Mouse (Mus musculus) NIH3T3 (cell line): ENCODE data around the gene Gpd1l.
A peak's percentile ranks its signal among the peaks of the same experiment; 100 is the strongest.

Source experiments
- DNase-seq: peaks from one replicate; pipeline ENCODE4 v3.0.0-alpha.2; 2012; ENCODE audit warnings: low read depth

Gene Gpd1l

DNA sequence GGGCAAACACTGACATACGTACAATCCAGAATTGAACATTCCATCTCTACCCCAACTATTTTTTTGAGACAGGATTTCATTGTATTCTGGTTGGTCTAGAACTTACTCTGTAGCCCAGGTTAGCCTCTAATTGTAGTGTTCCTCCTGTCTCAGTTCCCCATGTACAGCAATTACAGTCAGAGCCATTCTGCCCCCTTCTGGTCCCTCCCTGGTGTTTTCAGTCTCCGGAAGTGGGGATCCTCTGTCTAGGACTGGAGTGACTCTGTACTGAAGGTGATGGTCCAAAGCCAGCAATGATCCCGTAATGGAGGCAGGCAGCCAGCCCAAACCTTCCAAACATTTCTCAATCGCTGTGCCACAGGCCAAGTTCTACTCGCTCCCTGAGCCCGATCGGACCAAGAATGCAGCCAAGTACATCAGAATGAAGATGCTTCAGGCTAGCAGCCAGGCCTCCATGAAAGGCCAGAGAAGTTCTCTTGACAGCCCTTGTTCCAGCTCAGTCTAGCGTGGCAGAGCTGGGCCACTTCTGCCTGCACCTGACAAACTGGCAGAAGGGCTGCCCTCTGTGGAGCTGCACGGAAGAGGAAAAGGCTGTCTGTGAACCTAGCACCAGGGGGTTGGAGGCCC is 3.2 kb downstream of the Gpd1l start:
- peak; percentile 90 for DNase-seq

DNA sequence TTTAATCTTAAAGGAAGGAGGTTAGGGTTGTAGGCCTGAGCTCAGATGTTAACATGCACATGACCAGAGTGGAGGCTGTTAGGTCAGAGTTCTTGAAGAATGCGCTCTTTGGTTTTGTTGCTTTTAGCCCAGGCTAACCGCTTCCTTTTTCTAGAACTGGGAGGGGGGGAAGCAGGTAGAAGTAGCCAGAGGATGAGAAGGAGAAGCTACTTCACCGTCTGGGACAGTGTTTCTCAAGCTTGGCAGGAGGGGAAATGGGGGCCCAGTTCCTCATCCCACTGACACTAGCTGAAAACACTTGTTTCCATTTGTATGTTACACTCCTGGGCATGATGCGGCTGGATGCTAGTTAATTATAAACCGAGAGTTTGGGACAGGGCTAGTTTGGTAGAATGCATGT is 8.2 kb downstream of the Gpd1l start:
- no peak for DNase-seq

DNA sequence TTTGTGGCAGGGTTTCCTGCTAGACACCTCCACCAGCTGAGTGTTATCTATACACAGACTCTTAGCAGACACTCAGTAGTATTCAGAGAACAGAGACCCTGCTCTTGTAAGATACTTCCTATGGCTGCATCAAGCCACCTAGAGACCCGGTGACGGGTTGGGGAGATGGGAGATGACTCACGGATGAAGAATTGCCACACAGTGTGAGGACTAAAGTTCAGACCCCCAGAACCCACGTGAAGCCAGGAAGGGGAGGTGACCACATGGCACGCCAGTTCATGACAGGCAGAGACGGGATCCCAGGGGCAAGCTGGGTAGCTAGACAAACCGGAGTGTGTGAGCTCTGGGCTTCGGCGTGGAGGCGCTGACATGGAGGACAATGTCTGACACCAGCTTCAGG is 8.7 kb downstream of the Gpd1l start:
- no peak for DNase-seq

DNA sequence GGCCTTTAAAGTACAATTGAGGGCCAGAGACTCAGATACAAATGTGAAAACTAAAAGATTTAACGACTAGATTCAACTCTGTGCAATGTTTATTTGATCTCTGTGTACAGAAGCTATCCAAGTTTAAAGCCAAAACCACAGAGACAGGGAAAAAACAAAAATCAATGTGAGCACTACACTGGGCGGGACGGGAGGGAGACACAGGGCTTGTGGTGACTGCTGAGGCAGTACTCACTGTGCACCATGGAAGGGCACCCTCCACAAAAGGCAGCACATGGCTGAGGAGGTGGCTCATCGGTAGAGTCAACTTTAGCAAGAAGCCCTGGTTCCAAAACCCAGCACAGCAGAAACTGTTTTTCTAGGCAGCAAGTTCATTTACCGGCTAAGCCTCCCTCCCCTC is 9.3 kb downstream of the Gpd1l start:
- DNase-seq = no peak

DNA sequence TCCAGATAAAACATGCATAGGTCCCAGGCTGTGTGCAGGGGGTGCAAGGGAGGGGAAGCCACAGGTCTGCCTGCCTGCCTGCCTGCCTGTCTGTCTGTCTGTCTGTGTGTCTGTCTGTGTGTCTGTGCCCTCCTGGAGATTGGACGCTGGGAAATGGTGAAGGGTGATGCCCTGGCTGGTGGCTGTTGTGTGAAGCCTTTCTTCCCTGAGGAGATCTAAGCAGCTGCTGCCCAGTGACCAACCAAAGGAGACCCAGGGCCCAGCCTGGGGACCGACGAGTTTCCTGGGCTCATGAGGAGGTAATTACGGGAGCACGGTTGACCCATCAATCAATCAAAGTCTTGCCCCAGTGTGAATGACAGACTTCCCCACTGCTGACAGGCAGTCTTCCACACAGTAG is 11.6 kb downstream of the Gpd1l start:
- DNase-seq = no peak

DNA sequence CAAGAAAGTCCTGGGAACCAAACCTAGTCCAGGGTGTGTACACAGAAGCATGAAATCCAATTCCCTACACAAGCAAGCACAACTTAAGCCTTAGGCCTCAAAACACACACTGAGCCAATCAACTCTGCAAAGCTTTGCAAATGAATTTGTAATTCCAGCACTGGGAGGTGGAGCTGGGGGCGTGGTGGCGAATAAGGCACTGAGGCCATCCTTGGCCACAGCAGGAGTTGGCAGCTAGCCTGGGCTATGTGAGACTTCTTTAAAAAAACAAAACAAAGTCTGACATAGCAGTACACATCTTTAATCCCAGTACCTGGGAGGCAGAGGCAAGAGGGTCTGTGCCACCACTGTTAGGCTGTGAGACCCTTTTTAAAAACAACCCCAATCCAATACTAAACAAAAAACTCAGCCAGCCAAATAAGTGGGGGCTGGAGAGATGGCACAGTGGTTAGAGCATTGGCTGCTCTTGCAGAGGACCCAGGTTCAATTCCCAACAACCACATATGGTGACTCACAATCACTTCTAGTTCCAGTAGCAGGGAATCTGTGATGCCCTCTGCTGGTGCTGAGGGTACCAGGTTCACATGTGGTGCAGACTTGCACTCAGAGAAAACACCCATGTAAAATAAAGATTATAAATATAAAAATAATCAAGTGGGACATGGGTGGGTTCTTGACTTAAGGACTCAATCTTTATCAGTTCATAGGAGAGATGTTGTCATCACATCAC is 12.3 kb downstream of the Gpd1l start:
- DNase-seq = peak; percentile 56

DNA sequence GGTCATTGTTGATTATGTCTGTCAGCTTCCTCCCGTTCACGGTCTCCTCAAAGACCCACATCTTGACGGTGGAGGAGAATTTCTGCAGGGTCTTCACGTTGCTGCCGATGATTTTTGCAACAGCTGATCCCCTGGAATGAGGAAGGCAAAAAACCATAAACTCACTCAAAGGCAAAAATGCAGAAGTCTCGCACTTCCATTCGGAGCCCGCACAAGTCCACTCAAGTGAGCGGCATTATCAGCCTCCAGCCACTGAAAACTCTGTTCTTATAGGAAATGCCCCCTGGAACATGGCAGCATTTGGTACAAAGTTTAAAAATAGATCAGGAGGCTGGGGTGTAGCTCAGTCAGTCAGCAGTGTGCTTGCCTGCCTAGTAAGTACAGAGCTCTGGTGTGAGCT is 13.2 kb downstream of the Gpd1l start:
- DNase-seq = no peak

DNA sequence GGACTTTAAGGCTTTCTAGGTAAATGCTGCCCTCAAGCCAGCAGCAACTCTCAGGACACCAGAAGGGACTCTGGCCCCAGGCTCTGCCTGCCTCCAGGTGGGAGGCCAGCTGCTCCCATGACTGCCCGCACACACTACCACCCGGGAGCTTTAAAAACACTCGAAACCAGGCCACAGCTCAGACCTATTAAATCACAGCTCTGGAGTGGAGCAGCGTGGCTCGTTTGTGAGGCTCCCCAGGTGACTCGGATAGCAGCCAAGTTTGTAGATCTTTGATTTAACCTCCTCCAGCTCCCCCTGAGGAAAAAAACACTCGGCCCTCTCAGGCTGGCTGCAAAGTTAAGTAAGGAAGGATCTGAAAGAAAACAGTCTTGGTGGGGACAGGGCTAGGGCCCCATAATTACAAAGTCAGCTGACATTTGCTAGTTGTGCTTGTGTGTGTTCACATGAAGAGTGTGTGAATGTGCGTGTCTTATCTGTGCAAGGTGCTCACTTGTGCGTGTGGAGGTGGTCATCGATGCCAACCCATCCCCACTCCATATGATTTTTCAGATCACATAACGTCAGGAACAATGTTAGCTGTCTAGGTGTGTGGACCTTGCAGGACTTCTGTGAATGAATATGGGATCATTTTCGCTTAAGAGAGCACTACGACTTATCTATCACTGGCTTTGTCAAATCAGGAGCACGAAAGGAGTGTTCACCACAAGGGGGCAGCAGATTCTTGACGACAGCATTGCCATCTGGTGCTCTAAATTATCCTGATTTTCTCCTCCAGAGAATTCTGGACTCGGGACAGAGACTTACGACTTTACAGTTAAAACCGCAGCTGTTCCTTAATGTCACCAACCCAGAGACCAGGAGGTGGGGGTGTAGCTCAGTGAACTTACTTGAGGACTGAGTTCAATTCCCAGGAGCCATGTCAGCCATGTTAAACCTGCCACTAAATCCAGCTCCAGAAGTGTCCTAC is 20.8 kb downstream of the Gpd1l start:
- DNase-seq = peak; percentile 89

DNA sequence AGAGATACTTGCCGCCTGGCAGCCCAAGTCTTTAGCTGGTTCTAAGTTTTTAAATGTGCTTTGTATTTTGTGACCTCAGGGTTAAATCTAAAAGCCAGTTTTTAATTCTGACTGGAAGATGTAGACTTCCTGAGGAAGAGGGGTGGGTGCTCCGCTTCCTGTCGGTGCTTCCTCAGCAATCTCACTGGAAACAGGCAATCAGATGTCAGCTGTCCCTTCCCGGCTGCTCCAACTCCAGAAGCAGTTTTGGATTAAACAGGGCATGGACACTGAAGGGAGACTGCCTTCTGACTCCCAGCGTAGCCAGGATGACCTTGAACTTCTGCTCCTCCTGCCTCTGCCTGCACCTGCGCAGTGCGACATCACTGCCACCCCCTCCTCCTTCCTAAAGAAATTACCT is 26.3 kb downstream of the Gpd1l start:
- no peak for DNase-seq

DNA sequence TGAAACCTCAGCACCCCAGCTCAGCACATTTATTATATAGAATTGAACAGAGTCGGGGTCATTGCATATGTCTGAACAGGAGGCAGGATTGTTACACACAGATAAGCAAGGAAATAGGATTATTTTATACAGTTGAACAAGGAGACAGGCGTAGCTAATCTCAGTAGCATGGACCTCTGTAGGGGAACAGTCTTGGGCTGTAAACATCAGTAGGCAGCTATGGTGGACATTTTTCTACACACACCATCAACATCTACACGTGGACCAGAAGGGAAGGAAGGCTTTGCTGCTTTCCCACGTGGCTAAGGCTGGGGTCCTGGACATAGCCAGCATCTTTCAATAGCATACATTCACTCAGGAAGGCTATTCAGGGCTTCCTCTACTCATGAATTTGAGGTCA is 37.9 kb downstream of the Gpd1l start:
- DNase-seq = no peak

DNA sequence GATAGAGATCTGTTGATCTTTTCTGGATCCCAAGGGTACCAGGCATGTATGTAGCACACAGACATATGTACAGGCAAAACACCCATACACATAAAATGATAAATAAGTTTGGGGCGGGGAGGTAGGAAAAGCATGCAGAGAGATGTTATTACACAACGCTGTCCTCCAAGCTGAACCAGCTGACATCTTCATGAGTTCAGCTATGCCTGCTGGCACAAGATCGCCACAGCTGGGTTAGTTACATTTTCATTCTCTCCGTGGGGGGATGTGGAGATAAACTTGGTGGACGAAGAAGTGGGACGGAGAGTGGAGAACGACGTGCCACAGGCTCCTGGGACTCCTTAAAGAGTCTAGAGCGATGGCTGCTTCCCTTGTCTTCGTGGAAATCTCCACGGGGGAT is 40.8 kb downstream of the Gpd1l start:
- peak; percentile 12 for DNase-seq

DNA sequence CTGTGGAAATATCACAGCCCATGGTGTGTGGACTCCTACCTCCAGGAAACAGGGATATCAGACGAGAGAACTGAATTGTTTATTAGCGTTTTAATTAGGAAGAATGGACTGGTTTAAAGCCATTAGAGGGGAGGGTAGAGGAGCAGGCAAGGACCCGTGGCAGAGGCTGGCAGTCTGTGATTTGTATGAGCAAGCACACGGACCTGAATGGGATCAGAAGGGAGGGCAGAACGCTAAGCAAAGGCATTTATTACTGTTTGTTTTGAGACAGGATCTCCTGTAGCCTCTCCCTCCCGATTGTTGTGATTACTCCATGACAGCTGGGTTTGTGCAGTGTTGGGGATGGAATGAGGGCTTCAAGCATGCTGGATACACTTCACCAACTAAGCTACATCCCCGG is 43.4 kb downstream of the Gpd1l start:
- no peak for DNase-seq

DNA sequence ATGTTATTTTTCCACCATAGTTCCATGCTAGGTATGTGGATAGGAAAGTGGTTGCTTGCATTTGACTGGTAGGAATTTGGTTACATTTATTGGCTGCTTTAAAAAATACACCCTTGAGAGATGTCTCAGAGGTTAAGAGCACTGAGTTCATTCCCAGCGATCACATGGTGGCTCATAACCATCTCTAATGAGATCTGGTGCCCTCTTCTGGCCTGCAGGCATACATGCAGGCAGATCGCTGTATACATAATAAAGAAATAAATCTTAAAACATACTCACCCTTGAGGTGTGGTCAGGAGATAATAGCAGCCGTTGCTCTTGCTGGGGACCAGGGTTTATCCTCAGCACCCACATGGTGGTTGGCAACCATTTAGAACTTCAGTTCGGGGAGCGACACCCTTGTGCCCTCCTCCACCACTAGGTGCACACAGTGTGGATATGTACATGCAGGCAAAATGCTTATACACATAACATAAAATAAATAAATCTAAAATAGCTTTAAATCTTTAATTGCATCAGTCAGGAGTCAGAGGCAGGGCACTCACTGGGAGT is 44.9 kb downstream of the Gpd1l start:
- no peak for DNase-seq

DNA sequence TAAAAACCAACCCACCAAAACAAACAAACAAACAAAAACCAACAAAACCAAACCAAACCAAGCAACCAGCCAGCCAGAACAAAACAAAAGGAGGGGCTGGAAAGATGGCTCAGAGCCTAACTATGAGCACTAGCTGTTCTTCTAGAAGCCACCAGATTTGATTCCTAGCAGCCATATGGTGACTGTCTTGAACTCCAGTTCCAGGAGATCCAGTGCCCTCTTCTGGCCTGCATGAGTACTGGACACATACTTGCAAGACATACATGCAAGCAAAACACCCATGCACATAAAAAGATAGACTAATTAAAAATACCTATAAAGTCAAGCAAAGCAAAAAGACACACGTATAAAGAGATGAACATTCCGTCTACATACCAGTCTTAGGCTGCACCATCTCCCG is 46.1 kb downstream of the Gpd1l start:
- peak; percentile 43 for DNase-seq

DNA sequence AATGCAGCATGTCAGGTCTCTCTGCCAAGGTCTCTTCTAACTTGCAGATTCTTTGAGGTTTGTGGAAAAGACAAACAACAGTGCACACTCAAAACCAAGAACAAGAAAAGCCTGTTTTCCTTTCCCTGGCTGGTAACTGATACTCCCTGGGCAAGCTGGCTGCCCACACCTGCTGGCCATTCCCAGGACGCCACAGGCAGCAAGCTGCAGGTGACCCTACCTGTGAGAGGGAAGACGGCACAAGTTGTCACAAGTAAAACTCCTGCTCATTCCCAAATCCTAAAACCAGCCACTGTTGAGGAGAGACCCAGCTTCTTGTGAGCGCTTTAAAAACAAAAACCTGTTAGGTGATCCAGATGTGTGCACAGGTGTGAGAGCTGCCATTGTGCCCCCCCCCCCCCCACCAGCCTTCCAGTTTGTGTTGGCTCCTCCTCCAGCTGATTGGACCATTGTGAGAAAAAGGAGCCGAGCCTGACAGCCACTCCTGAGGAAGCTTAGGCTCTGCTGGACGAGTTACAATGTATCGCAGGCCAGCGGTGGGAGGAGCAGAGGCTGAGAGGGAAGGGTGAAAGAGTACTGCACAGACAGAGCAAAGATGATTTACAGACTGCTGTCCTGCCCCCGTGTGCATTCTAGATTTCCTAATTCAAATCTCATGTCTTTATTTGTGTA is 47.7 kb downstream of the Gpd1l start:
- DNase-seq = no peak

DNA sequence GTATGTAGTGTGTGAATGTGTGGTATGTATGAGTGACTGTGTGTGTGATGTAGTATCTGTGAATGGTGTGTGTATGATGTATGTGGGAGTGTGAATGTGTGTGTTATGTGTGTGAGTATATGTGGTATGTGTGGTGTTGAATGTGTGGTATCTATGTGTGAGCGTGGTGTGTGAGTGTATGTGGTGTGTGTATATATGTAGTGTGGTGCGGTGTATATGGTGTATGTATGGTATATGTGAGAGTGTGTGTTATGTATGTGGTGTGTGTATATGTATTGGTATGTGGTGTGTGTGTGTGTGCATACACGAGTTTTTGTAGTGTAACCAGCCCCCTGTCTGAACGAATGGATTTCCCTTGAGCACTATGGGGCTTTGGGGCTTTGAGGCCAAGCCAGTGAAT is 48.2 kb downstream of the Gpd1l start:
- no peak for DNase-seq

DNA sequence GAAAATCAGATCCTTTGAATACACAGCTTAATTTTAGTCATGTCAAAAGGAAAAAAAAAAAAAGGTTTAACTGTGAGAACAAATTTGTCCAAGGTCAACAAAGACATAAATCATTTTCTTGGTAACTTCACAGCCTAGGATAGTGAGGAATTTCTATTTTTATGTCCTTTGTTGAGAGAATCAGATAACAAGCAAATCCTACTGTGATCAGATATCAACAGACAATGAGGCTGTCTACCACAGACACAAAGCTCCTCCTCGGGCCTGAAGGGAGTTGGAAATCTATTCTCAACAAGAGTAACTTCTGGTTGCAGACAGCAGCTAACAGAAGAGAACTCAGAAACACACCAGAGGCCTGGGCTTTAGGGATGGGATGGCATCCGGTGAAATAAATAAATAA is 51.8 kb downstream of the Gpd1l start:
- no peak for DNase-seq

DNA sequence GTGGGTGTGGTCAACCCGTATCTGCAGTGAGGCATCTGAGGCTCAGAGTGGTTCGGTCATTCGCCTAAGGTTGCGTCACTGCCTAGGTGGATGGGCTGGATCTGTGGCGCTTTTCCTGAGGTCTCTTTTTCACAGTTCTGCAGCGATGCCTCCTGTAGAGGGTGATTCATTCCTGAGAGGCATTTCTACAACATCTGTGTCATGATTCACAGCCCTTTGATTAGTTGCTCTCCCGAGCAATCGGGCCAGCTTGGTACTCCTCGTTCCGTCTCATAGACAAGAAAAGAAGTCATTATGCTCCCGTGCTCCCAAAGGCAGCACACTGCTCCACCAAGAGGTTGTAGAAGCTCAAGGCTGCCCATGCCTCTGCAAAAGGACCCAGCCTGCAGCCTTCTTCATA is 78.5 kb downstream of the Gpd1l start:
- peak; percentile 54 for DNase-seq

DNA sequence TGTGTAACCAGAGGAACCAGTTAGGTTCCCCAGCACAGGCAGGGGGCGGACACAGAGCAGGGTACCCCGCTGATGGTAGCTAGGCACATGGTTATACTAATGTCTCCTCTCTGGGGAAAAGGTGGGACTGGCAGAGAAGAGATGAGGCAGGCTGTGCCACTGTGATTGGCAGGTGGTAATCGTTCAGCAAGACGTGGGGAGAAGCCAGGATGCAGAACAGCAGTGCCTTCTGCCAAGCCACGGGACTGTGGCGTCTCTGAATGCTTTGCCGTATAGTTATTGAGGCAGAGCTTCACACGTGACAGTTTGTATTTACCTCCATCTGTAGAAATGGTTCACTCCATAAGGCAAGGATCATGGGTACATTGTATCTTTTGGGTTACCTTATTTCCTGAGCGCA is 79.1 kb downstream of the Gpd1l start:
- DNase-seq = no peak

DNA sequence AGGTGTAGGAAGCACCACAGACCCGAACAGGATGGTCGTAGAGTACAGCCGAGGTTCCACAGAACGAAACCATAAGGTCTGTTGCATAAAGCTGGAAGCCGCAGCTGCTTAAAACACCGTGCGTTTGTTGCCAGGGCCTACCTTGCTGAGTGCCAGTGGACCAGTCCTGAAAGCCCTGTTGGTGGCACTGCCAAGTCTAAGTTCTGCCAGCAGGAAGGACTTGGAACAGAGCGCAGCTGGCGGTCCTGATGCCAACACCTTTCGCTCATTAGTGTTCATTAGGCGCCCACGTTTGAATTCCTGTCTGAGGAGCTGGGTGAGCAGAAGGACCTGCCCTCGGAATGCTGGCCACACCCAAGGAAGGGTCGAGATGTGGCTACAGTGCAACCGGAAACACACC is 80.5 kb downstream of the Gpd1l start:
- no peak for DNase-seq

DNA sequence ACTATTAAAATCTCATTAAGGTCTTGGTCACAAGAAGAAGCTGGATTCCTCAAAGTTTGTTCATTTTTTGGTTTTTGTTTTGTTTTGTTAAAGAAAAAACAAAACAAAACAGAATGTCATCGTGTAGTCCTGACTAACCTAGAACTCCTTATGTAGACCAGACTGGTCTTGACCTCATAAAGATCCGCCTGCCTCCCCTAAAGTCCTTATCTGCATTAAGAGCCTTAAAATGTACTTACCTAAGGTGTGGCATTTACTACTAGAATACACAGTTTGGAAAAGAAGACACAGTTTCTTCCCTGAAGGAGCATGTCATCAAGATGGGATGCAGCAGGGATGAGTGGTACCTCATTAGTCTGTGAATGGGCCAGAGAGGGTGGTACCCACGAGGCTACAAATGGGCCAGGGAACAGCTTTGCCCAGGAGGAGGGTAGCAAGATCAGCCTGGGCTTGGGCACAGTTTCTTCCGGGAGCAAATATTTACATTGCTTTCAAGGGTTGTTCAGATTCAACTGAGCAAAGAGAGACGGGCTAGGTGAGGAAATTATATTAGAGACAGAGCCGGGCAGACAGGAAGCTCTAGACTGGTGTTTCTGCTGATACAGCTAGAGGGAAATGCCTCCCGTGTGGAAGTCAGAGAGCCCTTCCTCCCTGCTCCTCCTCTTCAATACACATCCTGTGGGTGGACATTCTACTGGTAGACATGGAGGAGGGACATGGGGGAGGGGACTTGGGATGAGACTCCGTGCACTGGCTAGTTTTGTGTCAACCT is 82.2 kb downstream of the Gpd1l start:
- no peak for DNase-seq
